Mouse (Mus musculus) embryonic facial prominence, embryonic 13.5 days (tissue): ENCODE measurements around the gene Klf11. TPM values are rescaled to one million over a fixed set of nuclear protein-coding genes. Genes with fewer than 3 reads are reported as not detected.

ENCODE experiments used
- ATAC-seq: fragments of 200-750 bp; cut with Nextera tagmentation; 2 replicates; pipeline ENCODE4 v1.8.0; 2017; ENCODE audit warnings: low read depth; ENCODE audit not compliant: insufficient number of reproducible peaks, insufficient read depth, low FRiP score, low TSS enrichment
- H3K27ac ChIP-seq: fragments of 300-500 bp; sonication (generic); 2 replicates; pipeline ENCODE4 v1.5.1; 2015; ENCODE audit warnings: moderate library complexity, mild to moderate bottlenecking, inconsistent platforms
- H3K27me3 ChIP-seq: fragments of 300-500 bp; sonication (generic); 2 replicates; pipeline ENCODE4 v1.6.1; 2015; ENCODE audit warnings: mild to moderate bottlenecking, inconsistent platforms
- H3K36me3 ChIP-seq: fragments of 300-500 bp; sonication (generic); 2 replicates; pipeline ENCODE4 v1.6.1; 2015; ENCODE audit warnings: mild to moderate bottlenecking, inconsistent platforms
- H3K4me1 ChIP-seq: fragments of 300-500 bp; sonication (generic); 2 replicates; pipeline ENCODE4 v1.6.1; 2015; ENCODE audit warnings: inconsistent platforms
- H3K4me2 ChIP-seq: fragments of 300-500 bp; sonication (generic); 2 replicates; pipeline ENCODE4 v1.6.1; 2015; ENCODE audit warnings: moderate library complexity, mild to moderate bottlenecking, inconsistent platforms
- H3K4me3 ChIP-seq: fragments of 300-500 bp; sonication (generic); 2 replicates; pipeline ENCODE4 v1.5.1; 2015; ENCODE audit warnings: mild to moderate bottlenecking, inconsistent platforms
- H3K9ac ChIP-seq: fragments of 300-500 bp; sonication (generic); 2 replicates; pipeline ENCODE4 v1.6.1; 2015; ENCODE audit warnings: mild to moderate bottlenecking, inconsistent platforms
- H3K9me3 ChIP-seq: fragments of 300-500 bp; sonication (generic); 2 replicates; pipeline ENCODE4 v1.6.1; 2016; ENCODE audit warnings: inconsistent platforms
- WGBS: fragments of 180-500 bp; shearing (Covaris S2); methylation state at CpG from one replicate; pipeline ENCODE4 v1.1.7; 2015; ENCODE audit warnings: mixed read lengths; 5-methylcytosine and 5-hydroxymethylcytosine counted together
- polyA plus RNA-seq: library from polyadenylated mRNA; unstranded; fragments of >200 nt; fragmentation: Nextera tagmentation; extraction: Ambion mirVana; gene quantifications from 2 replicates; pipeline ENCODE4 v1.2.1, GENCODE M21; 2015

The Klf11 gene
- polyA plus RNA-seq, 1 experiment from 2014 or later = 11.2 TPM

- H3K9ac ChIP-seq = 0 out of 2 replicates have a peak overlapping the region, but pooled peaks have one; percentile 37
- H3K27me3 ChIP-seq = no peaks in the 10 kb centered on the region
- no peaks in the 10 kb centered on the region for H3K9me3 ChIP-seq
- H3K27ac ChIP-seq = no peak overlapping the region
- WGBS = 67% methylated on average over 3 of the region's 3 CpGs
- H3K36me3 ChIP-seq = peaks cover 66% of the 10 kb centered on the region
- H3K4me3 ChIP-seq = no peak overlapping the region
- H3K4me2 ChIP-seq = peak overlapping the region; percentile 19; the same call in 1 of the 2 replicates
- no peak for ATAC-seq
- peaks cover 32% of the 10 kb centered on the region for H3K4me1 ChIP-seq
These were observed 5.4 kb downstream of the Klf11 start for GRCm38 (mm10) chr12:24656436-24656835.

GRCm38 (mm10) chr12:24658998-24659397, 7.9 kb downstream of the Klf11 start:
- H3K9ac ChIP-seq = no peak overlapping the region
- no peaks in the 10 kb centered on the region for H3K9me3 ChIP-seq
- H3K4me2 ChIP-seq = no peak overlapping the region
- no peak overlapping the region for H3K27ac ChIP-seq
- peaks cover 73% of the 10 kb centered on the region for H3K36me3 ChIP-seq
- no peak for ATAC-seq
- H3K4me3 ChIP-seq = no peak overlapping the region
- peaks cover 20% of the 10 kb centered on the region for H3K4me1 ChIP-seq
- 95% methylated on average over 4 of the region's 4 CpGs for WGBS
- no peaks in the 10 kb centered on the region for H3K27me3 ChIP-seq

GRCm38 (mm10) chr12:24659923-24660322, 8.8 kb downstream of the Klf11 start:
- Histone ChIP-seq H3K36me3 (peaks cover 64% of the 10 kb centered on the region), H3K27me3 (no peaks in the 10 kb centered on the region), H3K4me1 (peaks cover 20% of the 10 kb centered on the region), H3K4me3 (no peak overlapping the region), H3K27ac (no peak overlapping the region), H3K9ac (no peak overlapping the region), H3K4me2 (no peak overlapping the region), H3K9me3 (no peaks in the 10 kb centered on the region)
- WGBS = 90% methylated on average over 9 of the region's 9 CpGs
- ATAC-seq = no peak

- WGBS = 76% methylated on average over 4 of the region's 4 CpGs
- no peaks in the 10 kb centered on the region for H3K27me3 ChIP-seq
- peaks cover 18% of the 10 kb centered on the region for H3K4me1 ChIP-seq
- H3K4me2 ChIP-seq = no peak overlapping the region
- H3K36me3 ChIP-seq = peaks cover 56% of the 10 kb centered on the region
- no peaks in the 10 kb centered on the region for H3K9me3 ChIP-seq
- no peak overlapping the region for H3K4me3 ChIP-seq
- ATAC-seq = no peak
- no peak overlapping the region for H3K9ac ChIP-seq
- H3K27ac ChIP-seq = no peak overlapping the region
These were observed 10.0 kb downstream of the Klf11 start for GRCm38 (mm10) chr12:24661100-24661499.

- H3K27me3 ChIP-seq = no peaks in the 10 kb centered on the region
- H3K9me3 ChIP-seq = no peaks in the 10 kb centered on the region
- peaks cover 52% of the 10 kb centered on the region for H3K36me3 ChIP-seq
- no peak overlapping the region for H3K27ac ChIP-seq
- ATAC-seq = no peak
- H3K4me2 ChIP-seq = no peak overlapping the region
- peaks cover 9% of the 10 kb centered on the region; the same call in 1 of the 2 replicates for H3K4me1 ChIP-seq
- no peak overlapping the region for H3K9ac ChIP-seq
- WGBS = 85% methylated on average over 5 of the region's 5 CpGs
- no peak overlapping the region for H3K4me3 ChIP-seq
These were observed 11.1 kb downstream of the Klf11 start for GRCm38 (mm10) chr12:24662131-24662530.

- Histone ChIP-seq H3K4me3 (peak overlapping the region; percentile 70), H3K4me2 (peak overlapping the region; percentile 95), H3K27ac (no peak overlapping the region), H3K4me1 (peaks cover 34% of the 10 kb centered on the region), H3K36me3 (no peaks in the 10 kb centered on the region), H3K27me3 (peaks cover 48% of the 10 kb centered on the region), H3K9me3 (no peaks in the 10 kb centered on the region), H3K9ac (peak overlapping the region; percentile 80)
- ATAC-seq = no peak
- 11% methylated on average over 9 of the region's 9 CpGs for WGBS
These were observed 29.0 kb downstream of the Klf11 start for GRCm38 (mm10) chr12:24680096-24680491.

- no peaks in the 10 kb centered on the region for H3K9me3 ChIP-seq
- H3K27me3 ChIP-seq = peaks cover 48% of the 10 kb centered on the region
- H3K9ac ChIP-seq = peak overlapping the region; percentile 80
- H3K36me3 ChIP-seq = no peaks in the 10 kb centered on the region
- peaks cover 34% of the 10 kb centered on the region for H3K4me1 ChIP-seq
- no peak overlapping the region; the same call in 1 of the 2 replicates for H3K27ac ChIP-seq
- WGBS = 2% methylated on average over 41 of the region's 61 CpGs
- H3K4me3 ChIP-seq = peak overlapping the region; percentile 70
- ATAC-seq = peak; percentile 66
- H3K4me2 ChIP-seq = peak overlapping the region; percentile 95
These were observed 29.6 kb downstream of the Klf11 start for GRCm38 (mm10) chr12:24680492-24681285.

GRCm38 (mm10) chr12:24681286-24682023, 30.4 kb downstream of the Klf11 start, which contains the start of gene Cys1:
TSS of gene Cys1 (minus strand) at chr12:24681813.
- Histone ChIP-seq H3K4me3 (peak within 1 kb of the TSS; percentile 70), H3K4me2 (peak within 1 kb of the TSS; percentile 95), H3K27ac (peak within 1 kb of the TSS; percentile 71), H3K36me3 (no peaks in the 10 kb centered on the region), H3K9me3 (no peaks in the 10 kb centered on the region), H3K27me3 (peaks cover 48% of the 10 kb centered on the region), H3K4me1 (peaks cover 34% of the 10 kb centered on the region), H3K9ac (peak within 1 kb of the TSS; percentile 80)
- 4% methylated on average over 20 of the region's 20 CpGs for WGBS
- ATAC-seq = no peak

- Histone ChIP-seq H3K4me3 (no peak overlapping the region), H3K9ac (no peak overlapping the region), H3K4me1 (peaks cover 31% of the 10 kb centered on the region), H3K27ac (peak overlapping the region; percentile 71), H3K9me3 (no peaks in the 10 kb centered on the region), H3K36me3 (no peaks in the 10 kb centered on the region), H3K27me3 (peaks cover 48% of the 10 kb centered on the region), H3K4me2 (peak overlapping the region; percentile 95; the same call in 1 of the 2 replicates)
- ATAC-seq = no peak
- WGBS = 35% methylated on average over 8 of the region's 8 CpGs
These were observed 31.5 kb downstream of the Klf11 start for GRCm38 (mm10) chr12:24682563-24682962.

- 68% methylated on average over 7 of the region's 7 CpGs for WGBS
- ATAC-seq = no peak
These were observed 32.4 kb downstream of the Klf11 start for GRCm38 (mm10) chr12:24683461-24683860.

GRCm38 (mm10) chr12:24686038-24686695, 35.1 kb downstream of the Klf11 start:
- Histone ChIP-seq H3K9me3 (no peaks in the 10 kb centered on the region), H3K27me3 (peaks cover 25% of the 10 kb centered on the region), H3K4me2 (no peak overlapping the region), H3K27ac (no peak overlapping the region), H3K9ac (no peak overlapping the region), H3K36me3 (no peaks in the 10 kb centered on the region), H3K4me1 (peaks cover 19% of the 10 kb centered on the region), H3K4me3 (no peak overlapping the region)
- WGBS = 81% methylated on average over 6 of the region's 6 CpGs
- ATAC-seq = no peak

More at GRCm38 (mm10) chr12:24683461-24683860, 32.4 kb downstream of the Klf11 start:
- Histone ChIP-seq H3K4me3 (no peak overlapping the region), H3K9me3 (no peaks in the 10 kb centered on the region), H3K36me3 (no peaks in the 10 kb centered on the region), H3K27me3 (peaks cover 48% of the 10 kb centered on the region), H3K9ac (no peak overlapping the region), H3K27ac (no peak overlapping the region), H3K4me2 (no peak overlapping the region), H3K4me1 (peaks cover 31% of the 10 kb centered on the region)
